Mouse (Mus musculus) bone marrow, adult 2 months (tissue): ENCODE results near the gene Kcnj3.

Experiments used
- CTCF ChIP-seq: fragments of 200-500 bp; IDR thresholded peaks from 2 replicates; pipeline ENCODE4 v1.5.1; 2011; ENCODE audit warnings: low read length, control low read depth; ENCODE audit not compliant: control insufficient read depth, insufficient read depth
- POLR2A ChIP-seq: fragments of 200-500 bp; IDR thresholded peaks from 2 replicates; pipeline ENCODE4 v1.6.1; 2011; ENCODE audit warnings: low read depth, mild to moderate bottlenecking, control low read depth, low read length, borderline replicate concordance; ENCODE audit not compliant: control insufficient read depth

DNA sequence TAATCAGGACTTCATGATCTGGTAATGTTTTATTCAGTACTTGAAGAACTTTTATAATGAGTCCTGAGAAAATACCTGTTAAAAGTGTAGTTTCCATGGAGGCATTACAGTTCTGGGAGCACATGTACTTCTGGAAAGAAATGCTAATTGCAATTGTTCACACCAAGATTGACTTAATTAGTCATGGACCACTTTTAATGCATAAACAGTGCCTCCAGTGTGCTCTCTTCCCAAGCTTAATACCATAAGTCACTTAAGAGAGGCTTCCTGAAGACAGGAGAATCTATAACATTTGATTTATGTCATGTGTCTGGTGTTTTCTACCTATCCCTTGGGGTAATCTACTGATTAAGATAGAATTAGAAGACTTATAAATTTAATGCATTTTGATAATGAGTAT is 111.8 kb downstream of the Kcnj3 start:
- TF ChIP-seq POLR2A: no peak
- no peak for TF ChIP-seq CTCF
